Mouse (Mus musculus): ENCODE results near the gene 4931422A03Rik.
A peak's percentile ranks its signal among the peaks of the same experiment; 100 is the strongest.

The 4931422A03Rik gene

DNA sequence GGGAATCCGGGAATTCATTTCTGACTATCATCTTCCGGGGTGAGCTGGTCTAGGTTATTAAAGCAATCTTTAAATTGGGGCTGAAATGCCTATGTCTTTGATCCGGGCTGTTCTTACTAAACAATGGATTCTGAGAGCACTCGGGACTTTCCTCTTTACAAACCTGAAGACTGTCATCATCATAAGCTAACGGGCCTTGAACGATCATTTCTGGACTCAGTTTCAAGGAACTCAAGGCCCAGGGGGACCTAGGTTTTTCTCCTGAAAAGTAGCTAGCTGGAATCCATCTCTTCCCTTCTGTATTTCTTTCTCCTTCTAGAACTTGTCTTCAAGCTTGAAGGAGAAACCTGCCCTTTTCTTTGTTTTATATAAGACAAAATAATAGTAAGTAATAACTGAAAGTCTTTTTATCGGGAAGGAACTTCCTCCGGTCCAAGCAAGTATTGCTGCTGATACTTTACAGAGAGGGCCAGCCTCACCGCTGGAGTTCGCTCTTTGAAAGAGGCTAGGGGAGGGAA is 59.2 kb downstream of the 4931422A03Rik start:
- no peak for DNase-seq

DNA sequence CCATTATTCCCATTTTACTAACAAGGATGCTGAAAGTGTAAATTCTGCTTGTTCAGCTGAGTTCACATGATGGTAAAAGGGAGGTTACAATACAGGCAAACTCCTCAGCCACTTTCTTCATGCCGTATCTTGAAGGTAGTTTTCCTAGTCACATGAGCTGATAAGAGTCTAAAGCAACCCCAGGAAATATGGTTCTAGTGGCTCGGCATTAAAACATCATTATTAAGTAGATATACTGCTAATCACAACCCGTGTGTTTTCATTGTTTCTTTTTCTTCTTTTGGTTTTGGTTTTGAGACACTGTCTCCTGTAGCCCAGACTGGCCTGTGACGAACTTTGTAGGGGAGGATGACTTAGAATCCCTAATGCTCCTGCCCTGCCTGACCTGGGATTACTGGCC is 60.0 kb downstream of the 4931422A03Rik start:
- no peak for DNase-seq

DNA sequence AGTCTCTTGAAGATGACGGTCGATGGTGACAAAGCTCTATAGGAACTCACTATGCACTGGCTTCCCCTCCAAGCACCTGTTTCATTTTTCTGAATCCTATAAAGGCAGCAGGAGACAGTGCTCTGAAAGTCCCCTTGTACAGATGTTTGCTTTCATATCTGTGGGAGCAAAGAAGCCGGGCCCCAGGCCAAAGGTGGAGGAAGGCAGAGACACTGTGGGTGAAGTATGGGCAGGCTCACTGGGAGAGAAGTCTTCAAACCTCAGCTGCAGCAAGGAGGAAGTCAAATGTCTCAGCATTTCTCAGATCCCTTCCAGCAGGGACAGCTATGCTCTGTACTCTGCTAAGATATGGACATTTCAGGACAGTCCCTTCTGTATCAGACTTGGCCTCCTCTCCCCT is 62.8 kb downstream of the 4931422A03Rik start:
- no peak for DNase-seq

DNA sequence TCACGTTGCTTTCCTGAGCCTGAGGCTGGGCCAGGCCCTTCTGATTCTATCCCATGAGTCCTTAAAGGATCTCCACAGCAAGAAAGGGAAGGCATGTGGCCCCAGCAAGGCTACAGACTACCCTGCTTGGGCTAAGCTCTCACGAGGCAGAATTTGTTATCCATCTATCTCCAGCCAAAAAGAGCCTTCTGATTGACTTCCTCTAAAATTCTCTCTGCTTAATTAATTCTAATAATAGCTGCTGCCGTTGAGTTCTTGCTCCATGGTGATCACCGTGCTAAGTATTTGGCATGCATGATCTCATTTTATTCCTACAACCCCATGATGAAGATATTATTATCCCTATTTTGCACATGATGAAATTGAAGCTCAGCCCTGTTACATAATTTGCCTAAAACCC is 65.8 kb downstream of the 4931422A03Rik start:
- no peak for DNase-seq

DNA sequence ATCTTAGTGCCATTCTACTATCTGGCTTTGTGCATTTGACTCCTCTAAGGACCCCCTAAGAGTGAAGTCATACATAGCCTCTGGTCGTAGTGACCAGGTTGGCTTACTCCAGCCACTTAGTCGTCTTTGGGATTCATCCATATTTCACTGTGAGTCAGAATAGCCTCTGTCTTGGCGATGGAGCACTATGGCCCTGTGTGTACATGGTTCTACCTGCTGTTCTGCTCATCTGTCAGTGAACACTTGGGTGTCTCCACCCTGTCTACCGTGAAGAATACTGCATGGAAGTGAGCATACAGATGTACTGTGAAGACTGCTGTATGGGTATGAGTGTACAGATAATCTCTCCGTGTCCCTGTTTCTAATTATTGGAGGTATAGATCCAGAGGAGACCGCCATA is 68.6 kb downstream of the 4931422A03Rik start:
- no peak for DNase-seq

DNA sequence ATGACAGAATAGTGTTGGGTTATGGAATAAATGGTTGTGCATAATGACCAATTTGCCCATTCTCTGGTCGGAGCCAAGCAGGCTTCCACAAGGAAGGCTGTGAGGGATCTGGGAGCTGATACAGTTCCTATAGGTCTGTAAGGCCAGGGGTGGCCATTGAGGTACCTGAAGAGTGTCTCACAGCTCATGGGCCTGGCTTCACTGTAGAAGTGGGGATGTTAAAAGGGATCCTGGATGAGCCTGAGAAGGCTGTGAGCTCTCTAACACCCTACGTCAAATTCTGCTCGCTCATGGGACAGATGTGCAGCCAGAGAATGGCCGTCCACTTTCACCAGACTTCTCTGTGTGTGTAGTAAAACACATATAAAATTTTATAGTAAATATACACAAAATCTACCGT is 69.1 kb downstream of the 4931422A03Rik start:
- no peak for DNase-seq

DNA sequence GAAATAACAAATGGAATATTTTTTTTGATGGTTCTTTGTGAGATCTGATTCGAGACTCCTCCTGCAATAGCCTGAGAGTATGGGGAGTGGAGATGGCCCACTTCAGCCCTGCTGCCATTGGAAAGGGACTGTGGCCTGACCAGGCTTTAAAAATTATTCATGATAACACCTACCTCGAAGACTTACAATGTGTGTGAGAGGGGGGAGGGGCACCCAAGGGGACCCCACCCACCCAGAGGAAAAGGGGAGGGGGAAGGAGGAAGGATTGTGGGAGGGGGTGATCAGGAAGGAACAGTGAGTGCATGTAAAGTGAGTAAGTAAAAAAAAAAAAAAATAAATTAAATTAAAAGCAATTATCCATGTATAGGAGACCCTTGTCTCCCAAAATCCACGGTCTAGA is 69.5 kb downstream of the 4931422A03Rik start:
- DNase-seq = no peak

DNA sequence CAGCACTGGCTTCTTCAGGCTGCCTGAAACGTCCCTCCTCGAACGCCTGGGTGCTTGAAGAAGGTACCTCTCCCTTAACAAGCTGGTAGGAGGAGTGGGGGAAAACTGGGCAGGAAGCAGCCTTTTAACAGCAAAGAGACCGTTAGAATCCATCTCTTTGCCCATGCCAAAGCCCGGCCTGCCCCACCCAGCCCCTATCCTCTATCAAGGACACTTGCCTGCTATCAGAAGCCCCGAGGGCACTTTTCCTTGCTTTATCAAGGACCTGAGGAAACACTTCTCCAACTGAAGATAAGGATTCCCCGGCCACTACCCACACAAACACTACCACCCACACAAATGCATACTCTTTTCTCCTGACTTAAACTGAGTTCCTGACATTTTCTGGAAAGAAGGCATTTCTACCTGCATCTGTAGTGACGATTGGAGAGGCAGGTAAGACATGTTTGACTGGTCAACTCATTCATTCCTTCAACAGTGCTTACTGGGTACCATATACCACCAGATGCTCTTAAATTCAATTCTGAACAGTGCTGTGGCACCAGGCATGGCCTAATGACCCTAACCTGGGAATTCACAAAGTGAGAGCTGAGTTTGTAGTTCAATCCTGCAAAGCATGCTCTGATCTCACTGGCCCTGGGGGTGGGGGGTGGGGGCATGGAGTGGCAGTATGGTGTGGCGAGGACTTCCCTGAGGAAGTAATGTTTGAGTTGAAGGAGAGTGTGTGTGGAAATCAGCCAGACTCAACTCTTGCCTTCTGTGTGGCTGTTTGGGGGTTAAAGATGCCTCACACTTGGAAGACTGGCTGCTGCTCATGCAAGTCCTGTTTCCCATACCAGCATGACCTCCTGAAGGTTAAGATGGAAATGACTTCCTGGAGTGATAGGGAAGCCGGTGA is 70.3 kb downstream of the 4931422A03Rik start, which contains the start of gene Lmo2:
Gene Lmo2, plus strand, starts transcription at position 338 of the 898 bp plus-strand sequence.
- no peak for DNase-seq

DNA sequence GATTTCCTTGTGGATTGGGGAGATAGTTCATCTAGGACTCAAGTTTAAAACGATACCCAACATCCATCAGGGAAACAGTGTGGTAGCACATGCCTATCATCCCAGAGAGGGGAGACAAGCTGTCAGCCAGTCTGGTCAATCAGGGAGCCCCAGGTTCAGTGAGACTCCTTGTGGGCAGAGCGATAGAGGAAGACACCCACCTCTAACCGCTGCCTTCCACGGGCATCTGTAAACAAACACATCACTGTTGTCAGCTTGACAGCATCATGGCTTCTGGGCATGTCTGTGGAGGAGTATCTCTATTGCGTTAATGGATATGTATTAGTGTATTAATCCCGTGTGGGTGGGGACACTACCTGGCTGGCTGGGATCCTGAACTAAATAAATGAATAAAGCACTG is 71.3 kb downstream of the 4931422A03Rik start:
- no peak for DNase-seq

DNA sequence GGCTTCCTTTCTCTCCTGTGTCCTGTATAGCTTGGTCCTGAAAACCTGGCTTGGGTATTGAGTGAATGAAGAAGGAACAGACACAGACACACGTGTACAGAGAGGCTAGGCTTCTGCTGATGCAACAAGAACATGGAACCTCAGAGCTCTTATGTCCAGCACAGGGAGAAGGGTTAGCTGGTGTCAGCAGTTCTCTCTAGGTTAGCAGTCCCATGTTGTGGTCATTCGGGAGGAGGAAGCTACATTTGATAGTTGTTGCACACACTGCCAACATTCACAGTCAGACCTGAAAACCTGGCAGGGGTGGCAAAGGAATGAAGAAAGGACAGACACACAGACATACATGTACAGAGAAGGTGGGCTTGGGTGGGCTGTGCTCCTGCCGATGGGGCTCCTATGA is 72.4 kb downstream of the 4931422A03Rik start:
- DNase-seq = no peak

DNA sequence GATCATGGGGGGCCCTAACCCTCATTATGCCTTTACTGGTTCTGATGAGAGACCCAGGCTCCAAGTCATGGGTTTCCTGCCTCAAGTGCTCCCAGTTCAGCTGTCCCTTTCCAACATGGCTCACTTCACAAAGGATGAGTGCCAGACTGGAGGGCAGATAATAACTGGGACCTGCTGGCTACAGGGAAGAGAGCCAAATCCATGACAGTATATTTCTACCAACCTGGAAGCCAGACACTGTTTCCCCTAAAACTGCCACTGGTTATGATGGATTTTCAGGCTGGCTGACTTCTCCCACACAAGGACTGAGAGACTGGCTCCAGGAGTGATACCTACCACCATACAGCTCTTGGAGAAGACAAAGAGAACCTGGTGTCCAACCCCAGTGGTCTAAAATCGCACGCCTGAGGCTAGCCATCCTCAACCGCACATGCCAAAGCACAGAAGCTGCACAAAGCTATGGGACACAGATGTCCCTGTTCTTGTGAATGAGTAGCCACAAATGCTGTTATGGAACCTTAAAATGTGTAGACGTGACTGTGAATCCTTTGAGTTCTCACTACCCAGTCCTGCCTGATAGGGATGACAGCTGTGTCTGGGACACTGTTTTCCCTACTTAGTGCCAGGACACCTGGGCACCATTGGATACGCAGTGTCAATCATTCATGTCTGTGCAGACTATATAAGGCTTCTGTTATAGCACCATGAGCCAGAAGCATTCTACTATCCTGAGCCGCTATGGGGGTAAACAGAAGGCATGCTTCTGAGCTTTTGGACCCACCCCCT is 74.9 kb downstream of the 4931422A03Rik start:
- no peak for DNase-seq

DNA sequence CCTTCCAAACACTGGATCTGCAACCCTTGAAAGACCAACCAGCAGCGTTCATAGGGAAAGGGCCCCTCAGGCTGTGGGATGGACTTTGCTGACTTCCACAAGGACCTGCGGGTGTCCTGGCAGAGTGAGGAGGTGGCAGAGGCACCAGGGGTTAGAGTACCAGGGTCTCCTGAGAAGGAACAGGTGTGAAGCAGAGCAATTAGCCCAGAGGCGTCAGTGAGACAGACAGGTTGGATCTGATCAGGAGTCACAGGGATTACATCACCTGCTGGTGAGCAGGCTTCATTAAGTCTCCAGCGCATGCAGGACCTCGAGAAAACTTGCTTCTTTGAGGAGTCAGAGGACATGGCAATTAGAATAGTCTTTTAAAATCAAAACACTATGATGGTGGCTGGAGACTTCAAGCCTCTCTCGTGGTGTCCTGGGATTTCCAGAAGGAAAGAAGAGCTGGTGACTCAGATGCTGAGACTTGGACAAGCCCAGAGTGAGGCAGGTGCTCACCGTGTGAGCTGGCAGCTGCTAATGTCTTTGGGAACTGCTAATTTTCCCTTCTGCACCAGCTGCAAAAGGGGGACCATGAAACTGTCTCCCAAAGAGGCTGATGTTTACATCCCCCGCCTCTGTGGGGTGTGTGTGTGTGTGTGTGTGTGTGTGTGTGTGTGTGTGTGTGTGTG is 80.0 kb downstream of the 4931422A03Rik start:
- peak; percentile 27 to 30 for DNase-seq

DNA sequence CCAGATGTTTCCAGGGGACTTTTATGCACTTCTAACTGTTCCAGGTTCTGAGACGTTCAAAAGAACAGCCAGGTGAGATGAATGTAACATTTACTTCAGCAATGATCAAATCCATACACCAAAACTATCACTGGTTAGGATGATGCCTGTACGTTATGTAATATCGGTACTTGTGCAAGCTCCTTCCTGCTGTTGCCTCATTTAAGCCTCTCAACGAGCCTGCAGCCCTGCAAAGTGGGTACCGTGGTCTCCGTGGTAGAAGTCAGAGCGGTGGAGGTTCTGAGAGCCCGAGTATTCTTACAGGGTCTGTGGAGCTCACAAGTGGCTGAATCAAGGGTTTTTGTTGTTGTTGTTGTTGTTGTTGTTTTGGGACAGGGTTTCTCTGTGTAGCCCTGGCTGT is 81.3 kb downstream of the 4931422A03Rik start:
- no peak for DNase-seq

DNA sequence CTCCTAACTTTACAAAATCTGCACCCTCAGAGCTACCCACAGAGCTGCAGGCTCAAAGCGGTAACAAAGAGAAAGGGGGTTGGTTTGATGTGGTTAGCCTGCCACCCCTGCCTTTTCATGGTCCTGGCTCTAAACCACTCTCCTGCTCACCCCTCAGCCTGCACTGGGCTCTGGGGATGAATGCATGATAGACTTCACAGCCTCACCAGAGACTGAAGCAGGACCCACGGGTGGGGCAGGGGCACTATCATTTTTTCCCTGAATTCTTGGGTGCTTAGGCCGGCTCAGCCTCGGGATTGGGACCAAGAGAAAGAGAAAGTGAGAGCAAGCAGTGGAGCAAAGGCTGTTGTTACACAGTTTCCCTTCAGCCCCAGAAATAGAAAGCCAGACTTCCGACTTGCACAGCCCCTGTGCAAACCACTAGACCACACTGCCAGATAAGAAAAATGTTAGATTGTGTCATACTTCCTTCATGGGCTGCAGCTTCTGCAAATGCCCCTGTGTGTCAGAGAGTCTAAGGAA is 82.5 kb downstream of the 4931422A03Rik start:
- no peak for DNase-seq

DNA sequence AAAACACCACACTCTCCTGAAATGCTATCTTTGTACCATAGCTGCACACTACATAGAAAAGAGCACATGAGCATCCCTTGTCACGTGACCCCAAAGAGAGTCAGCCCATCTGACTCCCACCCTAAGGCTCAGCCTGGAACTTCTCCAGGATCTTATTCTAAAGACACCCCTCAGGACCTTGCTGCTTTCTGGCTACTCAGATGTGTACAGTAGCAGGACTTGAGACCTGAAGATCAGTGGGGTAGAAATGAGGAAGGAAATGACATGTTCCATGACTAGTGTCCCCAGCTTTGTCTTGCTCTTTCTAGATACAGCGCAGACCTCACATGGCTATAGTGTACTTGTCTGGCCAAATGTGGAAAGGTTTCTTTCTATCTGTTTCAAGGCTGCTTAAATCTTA is 83.3 kb downstream of the 4931422A03Rik start:
- no peak for DNase-seq

DNA sequence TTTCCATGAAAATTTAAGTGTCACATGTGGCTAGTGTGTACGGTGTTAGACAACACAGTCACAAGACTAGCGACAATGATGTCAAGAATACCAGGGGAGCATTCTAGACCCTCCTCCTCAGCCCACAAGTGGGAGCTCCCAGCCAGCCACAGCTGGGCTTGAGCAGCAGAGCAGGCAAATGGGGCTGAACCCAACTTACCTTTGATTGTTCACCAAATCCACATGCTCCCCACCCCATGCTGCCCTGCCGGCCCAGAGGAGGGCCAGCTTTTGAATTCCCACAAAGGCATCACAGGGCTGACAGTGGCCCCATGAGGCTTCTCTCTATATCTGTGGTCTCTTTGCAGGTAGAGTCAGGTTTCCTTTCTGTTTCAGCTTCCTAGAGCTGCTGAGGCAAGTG is 87.1 kb downstream of the 4931422A03Rik start:
- DNase-seq = no peak

DNA sequence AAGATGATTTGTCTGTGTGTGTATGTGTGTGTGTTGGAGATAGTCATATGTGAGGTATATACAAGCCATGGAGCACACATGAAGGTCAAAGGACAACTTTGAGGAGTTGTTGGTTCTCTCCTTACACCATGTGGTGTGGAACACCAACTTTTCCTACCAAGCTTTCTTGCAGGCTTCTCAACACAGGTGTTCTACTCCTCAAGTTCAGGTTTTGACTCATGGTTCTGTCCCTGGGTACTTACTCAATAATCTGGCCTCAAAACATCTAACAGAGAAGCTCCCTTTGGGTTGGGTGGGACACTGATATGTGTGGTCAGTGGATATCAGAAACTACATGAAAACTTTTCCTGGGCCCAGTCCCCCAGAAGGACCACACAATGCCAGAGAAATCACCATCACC is 89.2 kb downstream of the 4931422A03Rik start:
- DNase-seq = no peak

DNA sequence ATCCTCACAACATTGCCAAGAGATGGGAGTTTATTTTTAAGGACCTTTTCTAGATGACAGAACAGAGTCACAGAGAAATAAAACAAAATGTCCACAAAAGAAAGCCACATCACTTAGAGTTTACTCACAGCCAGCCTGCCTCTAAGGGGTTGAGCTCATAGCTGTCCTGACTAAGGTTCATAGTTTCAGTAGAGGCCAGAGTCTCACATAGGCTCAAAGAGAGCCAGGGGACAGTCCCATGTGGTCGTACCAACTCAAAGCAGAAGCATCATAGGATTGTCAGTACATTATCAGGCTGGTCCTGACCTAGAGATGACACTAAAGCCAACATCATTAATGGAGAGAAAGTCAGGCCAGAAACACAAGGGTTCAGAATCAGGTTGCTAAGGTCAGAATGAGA is 89.6 kb downstream of the 4931422A03Rik start:
- DNase-seq = no peak

DNA sequence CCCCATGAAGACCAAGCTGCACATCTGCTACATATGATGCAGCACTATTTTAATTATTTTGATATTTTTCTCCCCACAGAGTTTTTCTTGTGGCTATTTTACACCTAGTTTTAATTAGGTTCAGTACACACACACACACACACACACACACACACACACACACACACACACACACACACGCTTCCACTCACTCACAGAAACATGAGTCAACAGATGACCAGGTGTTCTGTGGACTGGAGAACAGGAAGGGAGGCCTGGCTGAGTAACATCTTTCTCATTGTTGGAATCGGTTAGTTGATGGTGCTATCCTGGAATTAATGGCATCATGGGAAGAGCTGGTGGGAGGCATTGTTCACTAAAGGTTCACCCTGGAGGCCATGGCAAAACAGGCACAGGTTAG is 90.5 kb downstream of the 4931422A03Rik start:
- no peak for DNase-seq

DNA sequence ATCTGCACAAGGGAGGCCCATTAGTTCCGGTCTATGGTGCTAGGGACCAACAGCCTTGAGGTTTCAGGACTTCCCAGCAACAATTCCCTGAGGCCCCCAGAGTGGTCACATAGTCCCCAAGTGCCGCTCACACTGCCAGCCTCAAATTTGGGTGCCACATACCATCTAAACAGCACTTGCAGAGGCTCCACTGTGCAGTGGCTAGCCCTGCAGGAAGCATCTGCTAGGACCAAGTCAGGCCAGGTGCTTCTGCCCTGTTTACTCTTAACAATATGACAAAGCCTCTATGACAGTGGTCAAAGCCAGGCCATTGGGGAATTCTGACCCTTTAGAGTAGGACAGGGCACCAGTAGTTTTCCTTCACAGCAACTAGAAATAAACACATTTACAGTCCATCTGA is 91.5 kb downstream of the 4931422A03Rik start:
- peak in 1 of 2 experiments; percentile 53 for DNase-seq

DNA sequence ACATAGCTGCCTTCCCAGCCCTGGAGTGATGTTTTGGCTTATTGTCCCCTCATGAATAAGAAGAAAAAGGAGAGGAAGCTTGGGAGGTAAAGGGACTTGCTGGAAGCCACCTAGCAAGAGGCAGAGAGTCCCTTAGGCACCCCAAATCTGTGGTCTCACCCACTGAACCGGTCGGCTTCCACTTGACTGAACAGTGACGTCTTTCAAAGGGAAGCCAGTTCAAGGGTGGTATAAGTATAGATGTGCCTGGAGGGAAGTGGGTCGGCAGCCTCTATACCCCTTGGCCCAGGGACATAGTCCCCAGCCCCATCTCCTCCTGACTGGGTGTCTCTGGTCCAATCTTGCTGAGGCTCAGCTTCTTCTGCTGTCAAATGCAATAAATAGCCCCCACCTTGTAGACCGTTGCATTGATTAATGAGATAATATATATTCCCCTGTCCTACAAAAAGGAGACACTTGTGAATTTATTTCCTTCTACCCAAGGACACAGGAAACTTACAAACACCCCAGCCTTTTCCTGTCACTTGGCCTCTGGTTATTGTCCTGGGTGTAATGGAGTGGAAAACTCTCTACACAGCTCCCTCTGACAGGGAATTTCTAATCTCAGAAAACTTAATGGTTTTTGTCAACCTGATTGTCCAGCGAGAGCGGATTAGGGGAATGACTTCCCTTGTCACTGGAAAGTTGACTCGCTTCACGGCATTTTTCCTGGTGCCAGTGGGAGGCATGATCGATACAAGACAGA is 92.3 kb downstream of the 4931422A03Rik start:
- no peak for DNase-seq

DNA sequence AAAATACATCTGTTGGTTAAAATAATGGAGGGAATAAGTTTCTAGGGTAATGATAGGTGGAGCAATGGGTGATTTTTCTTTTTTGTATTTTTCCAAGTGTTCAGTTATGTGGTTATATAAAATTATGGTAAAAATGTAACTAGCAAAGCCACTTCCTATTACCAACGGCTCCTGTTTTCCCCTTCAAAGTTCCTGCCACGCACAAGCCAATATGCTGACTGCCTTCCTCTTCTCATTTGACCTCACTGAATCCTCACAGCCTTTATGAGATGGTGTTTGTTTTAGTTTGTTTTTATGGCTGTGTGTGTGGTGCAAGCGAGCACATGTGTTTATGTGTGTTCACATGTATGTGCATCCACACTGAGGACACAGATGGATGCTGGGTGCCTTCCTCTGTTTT is 93.5 kb downstream of the 4931422A03Rik start:
- DNase-seq = no peak
